Mouse (Mus musculus): ENCODE measurements around the gene Slc35g2. TPM values are rescaled to one million over a fixed set of nuclear protein-coding genes. Genes with fewer than 3 reads are reported as not detected.

Gene Slc35g2
- total and polyA plus RNA-seq, 3 experiments = not detected

DNA sequence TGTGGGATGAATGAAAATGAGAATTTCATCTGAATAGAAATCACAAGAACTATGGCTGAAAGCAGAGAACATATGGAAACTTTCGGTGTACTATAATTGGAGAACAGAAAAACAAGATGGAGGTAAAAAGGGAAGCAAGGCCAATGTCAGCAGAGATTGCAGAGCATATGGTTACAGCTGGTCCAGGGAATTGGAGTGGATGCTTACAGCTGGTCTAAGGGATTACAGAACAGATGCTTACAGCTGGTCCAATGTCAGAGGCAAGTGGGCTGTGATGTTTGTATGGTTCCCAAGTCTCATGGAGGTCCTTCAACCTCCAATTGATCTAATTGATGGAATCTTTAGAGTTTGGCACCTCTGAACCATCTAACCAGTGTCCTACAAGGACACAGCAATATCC lies 31.2 kb upstream of the Slc35g2 start:
- no peak for TF ChIP-seq SIN3A (IDR thresholded peaks at IDR 0.05; ENCODE audit: low read length)
- H3K4me1 ChIP-seq (ENCODE audit: control insufficient read depth in 1 of 2, insufficient read depth in 2 of 2) = peaks cover 0 to 7% of the 10 kb centered on the region in 2 experiments; a peak in 2 of 4 replicates
- H3K36me3 ChIP-seq (replicated peaks in 1 of 2; ENCODE audit: control insufficient read depth in 1 of 2, insufficient read depth in 1 of 2, low read length in 1 of 2) = no peaks in the 10 kb centered on the region
- in situ Hi-C loops (cut with MboI; ENCODE audit: low pct_ligation_motif_present, low pct_unique_long_range_greater_than_20kb, low sequenced_read_pairs) = no loop called here
- H3K4me3 ChIP-seq (replicated peaks in 1 of 3; ENCODE audit: low read depth in 2 of 3, low read length in 2 of 3, poor library complexity in 1 of 3) = no peak overlapping the region
- no peaks in the 10 kb centered on the region for H3K9me3 ChIP-seq (replicated peaks; ENCODE audit: low read length)
- dilution Hi-C loops (cut with MboI; ENCODE audit: extremely low pct_ligation_motif_present, extremely low pct_unique_long_range_greater_than_20kb, low sequenced_read_pairs) = no loop called here
- no peak for DNase-seq (ENCODE audit: extremely low read depth)
- no peak overlapping the region for H3K9ac ChIP-seq (ENCODE audit: insufficient read depth, low read depth)
- H3K79me2 ChIP-seq (replicated peaks; ENCODE audit: control insufficient read depth, extremely low read depth, insufficient read depth, poor library complexity, severe bottlenecking) = no peaks in the 10 kb centered on the region
- no peaks in the 10 kb centered on the region for H3K27me3 ChIP-seq (replicated peaks)
- H3K4me2 ChIP-seq (ENCODE audit: insufficient read depth, low read depth, poor library complexity, severe bottlenecking) = no peak overlapping the region
- H3K27ac ChIP-seq (ENCODE audit: insufficient read depth, low read depth) = no peak overlapping the region

GRCm38 (mm10) chr9:100599761-100600328 lies 29.0 kb upstream of the Slc35g2 start:
- no peaks in the 10 kb centered on the region for H3K36me3 ChIP-seq (replicated peaks in 1 of 2; ENCODE audit: control insufficient read depth in 1 of 2, insufficient read depth in 1 of 2, low read length in 1 of 2)
- no peaks in the 10 kb centered on the region for H3K27me3 ChIP-seq (replicated peaks)
- no peaks in the 10 kb centered on the region for H3K4me1 ChIP-seq (ENCODE audit: control insufficient read depth in 1 of 2, insufficient read depth in 2 of 2)
- in situ Hi-C loops (cut with MboI; ENCODE audit: low pct_ligation_motif_present, low pct_unique_long_range_greater_than_20kb, low sequenced_read_pairs) = no loop called here
- TF ChIP-seq ETS1 (conservative IDR thresholded peaks at IDR 0.05; ENCODE audit: low read depth, low read length) (no peak), MEF2A (IDR thresholded peaks at IDR 0.05; ENCODE audit: borderline replicate concordance, low read depth, low read length) (no peak), CTCF (conservative IDR thresholded peaks at IDR 0.05 in 1 of 2, IDR thresholded peaks at IDR 0.05 in 1 of 2; ENCODE audit: low read depth in 2 of 2, low read length in 2 of 2) (no peak), MAZ (IDR thresholded peaks at IDR 0.05; ENCODE audit: low read depth, low read length) (no peak), E2F4 (IDR thresholded peaks at IDR 0.05; ENCODE audit: insufficient replicate concordance, low read depth, low read length) (no peak), ZC3H11A (IDR thresholded peaks at IDR 0.05; ENCODE audit: low read depth, low read length) (no peak), ZKSCAN1 (IDR thresholded peaks at IDR 0.05; ENCODE audit: borderline replicate concordance, low read depth, low read length) (no peak), EP300 (IDR thresholded peaks at IDR 0.05; ENCODE audit: low read length) (no peak), CHD2 (IDR thresholded peaks at IDR 0.05; ENCODE audit: low read length) (no peak), ELF1 (IDR thresholded peaks at IDR 0.05; ENCODE audit: low read depth, low read length) (no peak), RAD21 (IDR thresholded peaks at IDR 0.05; ENCODE audit: low read depth, low read length) (no peak), SMC3 (IDR thresholded peaks at IDR 0.05; ENCODE audit: low read depth, low read length) (no peak), POLR2A (IDR thresholded peaks at IDR 0.05; ENCODE audit: low read depth, low read length) (no peak), NELFE (IDR thresholded peaks at IDR 0.05; ENCODE audit: low read depth, low read length) (no peak), MXI1 (IDR thresholded peaks at IDR 0.05; ENCODE audit: low read depth, low read length) (no peak), TCF12 (IDR thresholded peaks at IDR 0.05; ENCODE audit: low read depth, low read length) (no peak), IRF4 (IDR thresholded peaks at IDR 0.05; ENCODE audit: low read depth, low read length) (no peak), CHD1 (IDR thresholded peaks at IDR 0.05; ENCODE audit: low read depth, low read length) (no peak), KAT2A (IDR thresholded peaks at IDR 0.05; ENCODE audit: insufficient replicate concordance, low read length) (no peak), MAFK (IDR thresholded peaks at IDR 0.05; ENCODE audit: insufficient replicate concordance, low read length) (no peak)
- dilution Hi-C loops (cut with MboI; ENCODE audit: extremely low pct_ligation_motif_present, extremely low pct_unique_long_range_greater_than_20kb, low sequenced_read_pairs) = no loop called here
- H3K4me2 ChIP-seq (ENCODE audit: insufficient read depth, low read depth, poor library complexity, severe bottlenecking) = no peak overlapping the region
- H3K9ac ChIP-seq (ENCODE audit: insufficient read depth, low read depth) = no peak overlapping the region
- H3K9me3 ChIP-seq (replicated peaks; ENCODE audit: low read length) = no peaks in the 10 kb centered on the region
- H3K79me2 ChIP-seq (replicated peaks; ENCODE audit: control insufficient read depth, extremely low read depth, insufficient read depth, poor library complexity, severe bottlenecking) = no peaks in the 10 kb centered on the region
- no peak for DNase-seq (ENCODE audit: extremely low read depth)
- H3K27ac ChIP-seq (ENCODE audit: insufficient read depth, low read depth) = no peak overlapping the region
- no peak overlapping the region for H3K4me3 ChIP-seq (replicated peaks in 1 of 3; ENCODE audit: low read depth in 2 of 3, low read length in 2 of 3, poor library complexity in 1 of 3)
